Mouse (Mus musculus) E14TG2a.4 (cell line): ENCODE data around the gene Prmt3.

Source experiments
- CTCF ChIP-seq: conservative IDR thresholded peaks from 2 replicates; pipeline ENCODE4 v1.5.1; 2014; ENCODE audit warnings: low read length
- POU5F1 ChIP-seq: IDR thresholded peaks from 2 replicates; pipeline ENCODE4 v1.6.1; 2014; ENCODE audit warnings: low read length, borderline replicate concordance

GRCm38 (mm10) chr7:49762605-49763004 lies 15.5 kb upstream of the Prmt3 start:
- TF ChIP-seq CTCF, result no peak
- no peak for TF ChIP-seq POU5F1
